ENCODE assay signal across 28 mouse cellular contexts in genomic region chr10:56165758-56166157, GRCm38 (mm10). TPM values are rescaled to one million over a fixed set of nuclear protein-coding genes. Genes with fewer than 3 reads are reported as not detected.
DNase-seq lines count a peak whose midpoint lies in the region; ATAC-seq and TF ChIP-seq lines count a peak whose summit lies in the region.
"Had no signal": no experiment of that assay in that cellular context is flagged by ENCODE, and none has a peak within 500 bp of the region (broad histone marks: within the 10 kb centered on the region; RNA-seq: fewer than 3 reads in every experiment).

No protein-coding gene starts in this region.

- H3K4me2 ChIP-seq in intestine, postnatal 0 days (replicated peaks; ENCODE audit: low read depth) = no peak overlapping the region
- H3K4me2 ChIP-seq: heart, embryonic 11.5 days; hindbrain, embryonic 14.5 days; midbrain, embryonic 13.5 days; neural tube, embryonic 13.5 days had no signal

- peak; percentile 7 to 47 for DNase-seq in layer of hippocampus, adult 18-20 months (ENCODE audit: low spot score in 2 of 2)
- DNase-seq in layer of hippocampus, postnatal 25 days (ENCODE audit: extremely low spot score in 1 of 2, low spot score in 1 of 2) = no peak
- peak; percentile 40 to 46 for DNase-seq in right cerebral cortex, adult 2 months (ENCODE audit: low spot score in 2 of 2)
- DNase-seq in right cerebral cortex, postnatal 14 days = no peak
- peak in 1 of 2 experiments; percentile 20 for DNase-seq in left cerebral cortex, adult 2 months (ENCODE audit: extremely low spot score in 1 of 2, low spot score in 2 of 2)
- no peak for DNase-seq in thymus, adult 18-20 months
- DNase-seq: adrenal gland, postnatal 25 days; cerebellum, adult 18-20 months; cerebellum, postnatal 10 days; gastrocnemius, postnatal 36 days; heart, adult 18-20 months; heart, postnatal 4 days; kidney, adult 11 months; kidney, postnatal 14 days; liver; lung, adult 2 months; lung, postnatal 10 days; thymus, postnatal 14 days had no signal

- WGBS in intestine, postnatal 0 days = 84% methylated on average over 4 of the region's 4 CpGs

- no peak overlapping the region for H3K4me3 ChIP-seq in left cerebral cortex, adult 2 months
- no peak overlapping the region for H3K4me3 ChIP-seq in intestine, postnatal 0 days (ENCODE audit: low read depth, low read length)
- H3K4me3 ChIP-seq: erythroblast, embryonic 14.5 days; midbrain, embryonic 13.5 days; neural tube, embryonic 13.5 days had no signal

- no peak for ATAC-seq in intestine, postnatal 0 days
- ATAC-seq: CD4-positive, CD25-positive, alpha-beta regulatory T cell, adult 4 months; forebrain, embryonic 16.5 days; midbrain, embryonic 13.5 days had no signal

- peak overlapping the region; percentile 22; the same call in 1 of the 2 replicates for H3K27ac ChIP-seq in left cerebral cortex, adult 2 months
- H3K27ac ChIP-seq in intestine, postnatal 0 days (ENCODE audit: low read depth, low read length) = no peak overlapping the region
- H3K27ac ChIP-seq: hindbrain, embryonic 14.5 days; liver, embryonic 14.5 days; macrophage; midbrain, embryonic 13.5 days; neural tube, embryonic 13.5 days had no signal

- intact Hi-C loops in left cerebral cortex, adult 2 months (cut with DNase I) = loop anchor here (5.0 kb wide), 1 partner anchor 48 kb away; no protein-coding TSS in a partner anchor

- no peak overlapping the region for H3K9ac ChIP-seq in intestine, postnatal 0 days (ENCODE audit: low read depth, low read length)
- H3K9ac ChIP-seq: hindbrain, embryonic 14.5 days; liver, embryonic 14.5 days; midbrain, embryonic 13.5 days; neural tube, embryonic 13.5 days had no signal

- no peaks in the 10 kb centered on the region for H3K9me3 ChIP-seq in intestine, postnatal 0 days (ENCODE audit: control insufficient read depth)
- H3K9me3 ChIP-seq: midbrain, embryonic 13.5 days; neural tube, embryonic 13.5 days had no signal

- H3K36me3 ChIP-seq in intestine, postnatal 0 days (ENCODE audit: control insufficient read depth, insufficient read depth) = peaks cover 6% of the 10 kb centered on the region; the same call in 1 of the 2 replicates
- H3K36me3 ChIP-seq: midbrain, embryonic 13.5 days; neural tube, embryonic 13.5 days had no signal

- no peak for TF ChIP-seq CTCF in left cerebral cortex, adult 2 months (IDR thresholded peaks at IDR 0.05)
- no peak for TF ChIP-seq CTCF in intestine, postnatal 0 days (IDR thresholded peaks at IDR 0.05; ENCODE audit: low read depth)

- no peaks in the 10 kb centered on the region for H3K27me3 ChIP-seq in intestine, postnatal 0 days (replicated peaks; ENCODE audit: control insufficient read depth, insufficient read depth, low read length)
- H3K27me3 ChIP-seq: midbrain, embryonic 13.5 days; neural tube, embryonic 13.5 days had no signal

- H3K4me1 ChIP-seq in intestine, postnatal 0 days (replicated peaks; ENCODE audit: control insufficient read depth, insufficient read depth, low read length) = no peaks in the 10 kb centered on the region
- H3K4me1 ChIP-seq: midbrain, embryonic 13.5 days; neural tube, embryonic 13.5 days had no signal

RNA-seq across cellular contexts. Expression of gene Msl3l2, which starts 59.0 kb away (rescaled TPM):
- 10 to 100 TPM; 17.1 to 17.8 TPM for total RNA-seq in layer of hippocampus, adult 18-20 months (2021)
- total RNA-seq in layer of hippocampus, postnatal 25 days (2021) = 10 to 100 TPM; 17.5 to 18.4 TPM
- total RNA-seq in left cerebral cortex, adult 2 months (2021) = 10 to 100 TPM; 12.5 to 14.0 TPM
- 2.4 TPM in 2 replicates for polyA plus RNA-seq in intestine, postnatal 0 days (2015; fragmentation: Nextera tagmentation; extraction: Ambion mirVana)

Comparison
In these comparisons a context has a peak if more than half of its experiments do, and no peak if none do; other contexts are left out.
1. DNase-seq: peak in layer of hippocampus, adult 18-20 months (2 of 2) and right cerebral cortex, adult 2 months (2 of 2); none in layer of hippocampus, postnatal 25 days (0 of 2), right cerebral cortex, postnatal 14 days (single experiment) and thymus, adult 18-20 months (0 of 2).